Mouse (Mus musculus): Measurements from ENCODE around the gene Smad6.

DNA sequence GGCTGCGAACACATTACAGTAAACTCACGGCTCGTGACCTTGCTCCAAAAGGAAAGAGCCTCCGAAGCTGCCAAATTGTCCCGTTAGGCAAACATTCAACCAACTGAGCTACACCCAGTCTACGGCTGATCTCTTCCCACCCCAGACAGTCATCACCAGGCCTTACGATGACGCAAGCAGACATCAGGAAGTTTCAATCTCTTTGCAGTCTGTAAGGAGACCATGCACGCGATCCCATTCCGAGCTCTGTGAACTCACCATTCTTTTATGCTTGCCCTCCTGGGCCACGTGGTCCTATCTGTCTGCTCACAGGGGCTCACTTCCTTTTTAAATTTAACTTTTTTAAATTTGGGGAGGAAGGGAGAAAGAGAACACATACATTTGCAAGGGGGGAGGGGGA, 32.6 kb downstream of the Smad6 start:
- TF ChIP-seq GATA1 (IDR thresholded peaks at IDR 0.05; ENCODE audit: low read length): no peak
- TF ChIP-seq TAL1 (IDR thresholded peaks at IDR 0.05; ENCODE audit: low read length): no peak

Measured in erythroblast, embryonic 14.5 days (primary cell).